Mouse (Mus musculus): ENCODE data around the gene Zbtb18. TPM values are rescaled to one million over a fixed set of nuclear protein-coding genes. Genes with fewer than 3 reads are reported as not detected.
A peak's percentile ranks its signal among the peaks of the same experiment; 100 is the strongest.

Gene Zbtb18
- total and polyA plus RNA-seq, 3 experiments: 8.4 to 16.9 (median 10.0) TPM

DNA sequence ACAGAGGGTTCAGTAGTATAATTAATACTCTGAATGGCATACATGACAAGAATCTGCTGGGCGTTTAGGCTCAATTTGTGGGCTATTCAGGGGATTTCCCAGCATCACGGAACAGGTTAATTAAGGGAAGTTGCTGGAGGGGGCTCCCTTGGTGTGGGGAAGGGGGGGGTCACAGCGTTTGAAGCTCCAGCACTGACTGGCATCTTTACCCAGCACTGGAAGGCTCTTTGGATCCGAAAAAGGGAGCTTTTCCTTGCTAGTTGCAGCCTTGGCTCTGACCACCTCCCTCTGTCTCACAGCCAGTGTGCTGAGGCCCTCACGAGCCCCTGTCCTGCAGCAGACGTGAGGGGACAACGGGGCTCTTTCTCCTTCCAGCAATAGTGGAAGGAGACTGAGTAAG, 42.5 kb downstream of the Zbtb18 start:
- dilution Hi-C loops (cut with MboI; ENCODE audit: extremely low pct_ligation_motif_present, extremely low pct_unique_long_range_greater_than_20kb, low sequenced_read_pairs) (no loop called here), in situ Hi-C loops (cut with MboI; ENCODE audit: low pct_ligation_motif_present, low pct_unique_long_range_greater_than_20kb, low sequenced_read_pairs) (no loop called here)

DNA sequence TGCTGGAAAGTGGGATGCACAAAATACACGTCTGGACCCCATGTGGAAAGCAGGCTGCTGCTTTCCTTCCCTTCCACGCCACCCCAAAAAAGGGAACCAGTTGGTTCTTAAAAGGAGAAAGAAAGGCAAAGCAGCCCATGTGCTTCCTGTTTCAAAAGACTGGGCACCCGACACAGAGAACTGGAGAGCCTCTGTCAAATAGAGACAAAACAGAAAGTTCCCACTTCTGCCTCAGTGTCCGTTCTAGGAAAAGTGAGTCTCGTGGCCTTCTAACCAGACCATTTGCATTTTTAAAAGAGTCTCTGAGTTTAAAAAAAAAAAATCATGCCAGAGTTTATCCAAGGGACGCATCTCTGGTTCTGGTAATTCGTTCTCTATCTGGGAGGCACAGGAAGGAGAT, 47.7 kb downstream of the Zbtb18 start:
- H3K27me3 ChIP-seq (replicated peaks): peaks cover 4% of the 10 kb centered on the region
- peak overlapping the region; percentile 26 for H3K4me2 ChIP-seq (ENCODE audit: insufficient read depth, low read depth, poor library complexity, severe bottlenecking)
- no peak overlapping the region for H3K9ac ChIP-seq (ENCODE audit: insufficient read depth, low read depth)
- H3K27ac ChIP-seq (ENCODE audit: insufficient read depth, low read depth): no peak overlapping the region
- H3K4me1 ChIP-seq (ENCODE audit: control insufficient read depth in 1 of 2, insufficient read depth in 2 of 2): peaks cover 6 to 32% of the 10 kb centered on the region in 2 experiments
- no peaks in the 10 kb centered on the region for H3K36me3 ChIP-seq (replicated peaks in 1 of 2; ENCODE audit: control insufficient read depth in 1 of 2, insufficient read depth in 1 of 2, low read length in 1 of 2)
- TF ChIP-seq ETS1 (conservative IDR thresholded peaks at IDR 0.05; ENCODE audit: low read depth, low read length): peak; percentile 63
- peak; percentile 93 for TF ChIP-seq BHLHE40 (IDR thresholded peaks at IDR 0.05; ENCODE audit: low read depth, low read length)
- TF ChIP-seq SIN3A (IDR thresholded peaks at IDR 0.05; ENCODE audit: low read length): peak; percentile 34; the same call in 1 of the 2 replicates
- TF ChIP-seq MAX (IDR thresholded peaks at IDR 0.05; ENCODE audit: low read length): peak; percentile 72
- TF ChIP-seq RCOR1 (conservative IDR thresholded peaks at IDR 0.05; ENCODE audit: low read depth, low read length): 0 out of 2 replicates have a peak, but pooled peaks have one; percentile 40
- TF ChIP-seq ZMIZ1 (IDR thresholded peaks at IDR 0.05; ENCODE audit: low read depth, low read length): no peak
- TF ChIP-seq RAD21 (IDR thresholded peaks at IDR 0.05; ENCODE audit: low read depth, low read length): no peak
- 0 out of 2 replicates have a peak, but pooled peaks have one; percentile 29 for TF ChIP-seq TCF12 (IDR thresholded peaks at IDR 0.05; ENCODE audit: low read depth, low read length)
- no peak for TF ChIP-seq CHD2 (IDR thresholded peaks at IDR 0.05; ENCODE audit: low read length)
- no peak for TF ChIP-seq POLR2AphosphoS2 (IDR thresholded peaks at IDR 0.05; ENCODE audit: low read depth, low read length)
- peak; percentile 78 for TF ChIP-seq IRF4 (IDR thresholded peaks at IDR 0.05; ENCODE audit: low read depth, low read length)
- TF ChIP-seq EP300 (IDR thresholded peaks at IDR 0.05; ENCODE audit: low read length): peak; percentile 81
- TF ChIP-seq ZNF384 (IDR thresholded peaks at IDR 0.05; ENCODE audit: low read depth, low read length): peak; percentile 83
- peak; percentile 43; the same call in 1 of the 2 replicates for TF ChIP-seq MEF2A (IDR thresholded peaks at IDR 0.05; ENCODE audit: borderline replicate concordance, low read depth, low read length)
- TF ChIP-seq JUND (conservative IDR thresholded peaks at IDR 0.05; ENCODE audit: low read depth, low read length): no peak
- TF ChIP-seq MAFK (IDR thresholded peaks at IDR 0.05; ENCODE audit: insufficient replicate concordance, low read length): peak; percentile 76
- no peaks in the 10 kb centered on the region for H3K79me2 ChIP-seq (replicated peaks; ENCODE audit: control insufficient read depth, extremely low read depth, insufficient read depth, poor library complexity, severe bottlenecking)
- H3K9me3 ChIP-seq (replicated peaks; ENCODE audit: low read length): no peaks in the 10 kb centered on the region
- no peak overlapping the region for H3K4me3 ChIP-seq (replicated peaks in 1 of 3; ENCODE audit: low read depth in 2 of 3, low read length in 2 of 3, poor library complexity in 1 of 3)
- in situ Hi-C loops (cut with MboI; ENCODE audit: low pct_ligation_motif_present, low pct_unique_long_range_greater_than_20kb, low sequenced_read_pairs): no loop called here
- DNase-seq (ENCODE audit: extremely low read depth): peak; percentile 72
- dilution Hi-C loops (cut with MboI; ENCODE audit: extremely low pct_ligation_motif_present, extremely low pct_unique_long_range_greater_than_20kb, low sequenced_read_pairs): no loop called here

More for the DNA sequence above, 42.5 kb downstream of the Zbtb18 start:
- no peaks in the 10 kb centered on the region for H3K79me2 ChIP-seq (replicated peaks; ENCODE audit: control insufficient read depth, extremely low read depth, insufficient read depth, poor library complexity, severe bottlenecking)
- TF ChIP-seq RCOR1 (conservative IDR thresholded peaks at IDR 0.05; ENCODE audit: low read depth, low read length) (no peak), EP300 (IDR thresholded peaks at IDR 0.05; ENCODE audit: low read length) (no peak), JUND (conservative IDR thresholded peaks at IDR 0.05; ENCODE audit: low read depth, low read length) (no peak), MAFK (IDR thresholded peaks at IDR 0.05; ENCODE audit: insufficient replicate concordance, low read length) (no peak), ELF1 (IDR thresholded peaks at IDR 0.05; ENCODE audit: low read depth, low read length) (no peak), SMC3 (IDR thresholded peaks at IDR 0.05; ENCODE audit: low read depth, low read length) (no peak), ZNF384 (IDR thresholded peaks at IDR 0.05; ENCODE audit: low read depth, low read length) (no peak), BHLHE40 (IDR thresholded peaks at IDR 0.05; ENCODE audit: low read depth, low read length) (no peak), MAX (IDR thresholded peaks at IDR 0.05; ENCODE audit: low read length) (no peak)
- H3K4me1 ChIP-seq (ENCODE audit: control insufficient read depth in 1 of 2, insufficient read depth in 2 of 2): peaks cover 15 to 32% of the 10 kb centered on the region in 2 experiments
- no peaks in the 10 kb centered on the region for H3K9me3 ChIP-seq (replicated peaks; ENCODE audit: low read length)
- H3K4me3 ChIP-seq (replicated peaks in 1 of 3; ENCODE audit: low read depth in 2 of 3, low read length in 2 of 3, poor library complexity in 1 of 3): no peak overlapping the region
- DNase-seq (ENCODE audit: extremely low read depth): peak; percentile 52
- H3K27me3 ChIP-seq (replicated peaks): peaks cover 2% of the 10 kb centered on the region
- H3K36me3 ChIP-seq (replicated peaks in 1 of 2; ENCODE audit: control insufficient read depth in 1 of 2, insufficient read depth in 1 of 2, low read length in 1 of 2): no peaks in the 10 kb centered on the region
- H3K9ac ChIP-seq (ENCODE audit: insufficient read depth, low read depth): no peak overlapping the region
- peak overlapping the region; percentile 4; the same call in 1 of the 2 replicates for H3K4me2 ChIP-seq (ENCODE audit: insufficient read depth, low read depth, poor library complexity, severe bottlenecking)
- no peak overlapping the region for H3K27ac ChIP-seq (ENCODE audit: insufficient read depth, low read depth)
